Mouse (Mus musculus): ENCODE measurements around the gene Nfib. TPM values are rescaled to one million over a fixed set of nuclear protein-coding genes. Genes with fewer than 3 reads are reported as not detected.
"Not testable (repeated sequence)": the region's sequence is repeated elsewhere in the genome, so short reads cannot be mapped to it uniquely, and the experiment has no call there.

The Nfib gene
- polyA plus RNA-seq, 1 experiment from 2014 or later: 58.8 TPM

- ATAC-seq (ENCODE audit: insufficient number of reproducible peaks, insufficient read depth, low FRiP score, low TSS enrichment, low read depth): no peak
- WGBS: 92% methylated on average over 2 of the region's 2 CpGs
- Histone ChIP-seq H3K9ac (replicated peaks) (no peak overlapping the region), H3K4me2 (no peak overlapping the region), H3K27ac (no peak overlapping the region), H3K36me3 (peaks cover 7% of the 10 kb centered on the region; the same call in 1 of the 2 replicates), H3K4me3 (replicated peaks) (no peak overlapping the region), H3K4me1 (replicated peaks) (peaks cover 25% of the 10 kb centered on the region), H3K27me3 (no peaks in the 10 kb centered on the region), H3K9me3 (no peaks in the 10 kb centered on the region)
These were observed 418.1 kb downstream of the Nfib start for GRCm38 (mm10) chr4:82287454-82287853.

- H3K9me3 ChIP-seq: no peaks in the 10 kb centered on the region
- H3K4me2 ChIP-seq: no peak overlapping the region
- H3K4me1 ChIP-seq (replicated peaks): peaks cover 24% of the 10 kb centered on the region
- H3K27me3 ChIP-seq: no peaks in the 10 kb centered on the region
- 86% methylated on average over 2 of the region's 2 CpGs for WGBS
- ATAC-seq (ENCODE audit: insufficient number of reproducible peaks, insufficient read depth, low FRiP score, low TSS enrichment, low read depth): no peak
- no peak overlapping the region for H3K4me3 ChIP-seq (replicated peaks)
- H3K36me3 ChIP-seq: peaks cover 6% of the 10 kb centered on the region; the same call in 1 of the 2 replicates
- H3K9ac ChIP-seq (replicated peaks): no peak overlapping the region
- no peak overlapping the region for H3K27ac ChIP-seq
These were observed 418.6 kb downstream of the Nfib start for GRCm38 (mm10) chr4:82286931-82287330.

GRCm38 (mm10) chr4:82283536-82283935 lies 422.0 kb downstream of the Nfib start:
- no peak overlapping the region for H3K9ac ChIP-seq (replicated peaks)
- no peaks in the 10 kb centered on the region for H3K27me3 ChIP-seq
- no peak overlapping the region for H3K27ac ChIP-seq
- H3K4me2 ChIP-seq: no peak overlapping the region
- WGBS: 87% methylated on average over 6 of the region's 6 CpGs
- H3K36me3 ChIP-seq: no peaks in the 10 kb centered on the region
- no peaks in the 10 kb centered on the region for H3K9me3 ChIP-seq
- H3K4me1 ChIP-seq (replicated peaks): 0 out of 2 replicates have a peak, but pooled peaks cover 2% of the 10 kb centered on the region
- H3K4me3 ChIP-seq (replicated peaks): no peak overlapping the region
- ATAC-seq (ENCODE audit: insufficient number of reproducible peaks, insufficient read depth, low FRiP score, low TSS enrichment, low read depth): no peak

GRCm38 (mm10) chr4:82275996-82276395 lies 429.6 kb downstream of the Nfib start:
- H3K4me1 ChIP-seq (replicated peaks): peaks cover 21% of the 10 kb centered on the region
- WGBS: 70% methylated on average over 2 of the region's 2 CpGs
- no peak for ATAC-seq (ENCODE audit: insufficient number of reproducible peaks, insufficient read depth, low FRiP score, low TSS enrichment, low read depth)
- H3K27ac ChIP-seq: 0 out of 2 replicates have a peak overlapping the region, but pooled peaks have one; percentile 17
- H3K27me3 ChIP-seq: no peaks in the 10 kb centered on the region
- no peak overlapping the region for H3K4me3 ChIP-seq (replicated peaks)
- H3K9me3 ChIP-seq: no peaks in the 10 kb centered on the region
- no peak overlapping the region for H3K4me2 ChIP-seq
- no peak overlapping the region for H3K9ac ChIP-seq (replicated peaks)
- H3K36me3 ChIP-seq: no peaks in the 10 kb centered on the region

- no peak for ATAC-seq (ENCODE audit: insufficient number of reproducible peaks, insufficient read depth, low FRiP score, low TSS enrichment, low read depth)
- Histone ChIP-seq H3K27me3 (no peaks in the 10 kb centered on the region), H3K4me2 (no peak overlapping the region), H3K36me3 (no peaks in the 10 kb centered on the region), H3K4me1 (replicated peaks) (peaks cover 29% of the 10 kb centered on the region), H3K27ac (no peak overlapping the region), H3K9ac (replicated peaks) (no peak overlapping the region), H3K9me3 (no peaks in the 10 kb centered on the region), H3K4me3 (replicated peaks) (no peak overlapping the region)
- 68% methylated on average over 4 of the region's 4 CpGs for WGBS
These were observed 432.3 kb downstream of the Nfib start for GRCm38 (mm10) chr4:82273049-82273754.

- Histone ChIP-seq H3K9ac (replicated peaks) (no peak overlapping the region), H3K4me1 (replicated peaks) (peaks cover 40% of the 10 kb centered on the region), H3K27ac (no peak overlapping the region), H3K4me3 (replicated peaks) (no peak overlapping the region), H3K36me3 (no peaks in the 10 kb centered on the region), H3K27me3 (no peaks in the 10 kb centered on the region), H3K4me2 (no peak overlapping the region), H3K9me3 (no peaks in the 10 kb centered on the region)
- ATAC-seq (ENCODE audit: insufficient number of reproducible peaks, insufficient read depth, low FRiP score, low TSS enrichment, low read depth): no peak
- WGBS: 67% methylated on average over 4 of the region's 4 CpGs
These were observed 433.5 kb downstream of the Nfib start for GRCm38 (mm10) chr4:82272099-82272498.

GRCm38 (mm10) chr4:82271547-82271946 lies 434.0 kb downstream of the Nfib start:
- no peak for ATAC-seq (ENCODE audit: insufficient number of reproducible peaks, insufficient read depth, low FRiP score, low TSS enrichment, low read depth)
- Histone ChIP-seq H3K36me3 (no peaks in the 10 kb centered on the region), H3K9ac (replicated peaks) (no peak overlapping the region), H3K4me2 (no peak overlapping the region), H3K4me1 (replicated peaks) (peaks cover 42% of the 10 kb centered on the region), H3K4me3 (replicated peaks) (no peak overlapping the region), H3K27ac (no peak overlapping the region), H3K27me3 (no peaks in the 10 kb centered on the region), H3K9me3 (no peaks in the 10 kb centered on the region)
- whole genome bisulfite sequencing: 65% methylated on average over 3 of the region's 3 CpGs

GRCm38 (mm10) chr4:82267832-82268778 lies 437.4 kb downstream of the Nfib start:
- no peaks in the 10 kb centered on the region for H3K27me3 ChIP-seq
- peak; percentile 42; the same call in 1 of the 2 replicates for ATAC-seq (ENCODE audit: insufficient number of reproducible peaks, insufficient read depth, low FRiP score, low TSS enrichment, low read depth)
- no peak overlapping the region for H3K4me3 ChIP-seq (replicated peaks)
- H3K4me2 ChIP-seq: no peak overlapping the region
- H3K4me1 ChIP-seq (replicated peaks): peaks cover 45% of the 10 kb centered on the region
- 26% methylated on average over 14 of the region's 14 CpGs for WGBS
- no peak overlapping the region for H3K9ac ChIP-seq (replicated peaks)
- H3K9me3 ChIP-seq: no peaks in the 10 kb centered on the region
- H3K36me3 ChIP-seq: no peaks in the 10 kb centered on the region
- H3K27ac ChIP-seq: peak overlapping the region; percentile 54; the same call in 1 of the 2 replicates

GRCm38 (mm10) chr4:82266066-82266619 lies 439.4 kb downstream of the Nfib start:
- Histone ChIP-seq H3K36me3 (no peaks in the 10 kb centered on the region), H3K9me3 (no peaks in the 10 kb centered on the region), H3K9ac (replicated peaks) (no peak overlapping the region), H3K27ac (peak overlapping the region; percentile 54; the same call in 1 of the 2 replicates), H3K4me1 (replicated peaks) (peaks cover 34% of the 10 kb centered on the region), H3K4me2 (no peak overlapping the region), H3K27me3 (no peaks in the 10 kb centered on the region), H3K4me3 (replicated peaks) (no peak overlapping the region)
- no peak for ATAC-seq (ENCODE audit: insufficient number of reproducible peaks, insufficient read depth, low FRiP score, low TSS enrichment, low read depth)
- WGBS: 54% methylated on average over 4 of the region's 4 CpGs

GRCm38 (mm10) chr4:82258545-82258944 lies 447.0 kb downstream of the Nfib start:
- H3K4me3 ChIP-seq (replicated peaks); H3K9me3 ChIP-seq; H3K27ac ChIP-seq; H3K4me1 ChIP-seq (replicated peaks); H3K36me3 ChIP-seq; H3K27me3 ChIP-seq; H3K4me2 ChIP-seq; ATAC-seq (ENCODE audit: insufficient number of reproducible peaks, insufficient read depth, low FRiP score, low TSS enrichment, low read depth); H3K9ac ChIP-seq (replicated peaks): not testable (repeated sequence)
- WGBS: 92% methylated on average over 1 of the region's 1 CpGs

- Histone ChIP-seq H3K9me3 (no peaks in the 10 kb centered on the region), H3K4me2 (no peak overlapping the region), H3K4me3 (replicated peaks) (no peak overlapping the region), H3K36me3 (no peaks in the 10 kb centered on the region), H3K27me3 (no peaks in the 10 kb centered on the region), H3K9ac (replicated peaks) (no peak overlapping the region), H3K27ac (no peak overlapping the region), H3K4me1 (replicated peaks) (peaks cover 24% of the 10 kb centered on the region)
- no peak for ATAC-seq (ENCODE audit: insufficient number of reproducible peaks, insufficient read depth, low FRiP score, low TSS enrichment, low read depth)
- 82% methylated on average over 8 of the region's 8 CpGs for WGBS
These were observed 453.5 kb downstream of the Nfib start for GRCm38 (mm10) chr4:82252054-82252453.
